8 mouse cellular contexts compared by ENCODE assay signal in the genomic region with DNA sequence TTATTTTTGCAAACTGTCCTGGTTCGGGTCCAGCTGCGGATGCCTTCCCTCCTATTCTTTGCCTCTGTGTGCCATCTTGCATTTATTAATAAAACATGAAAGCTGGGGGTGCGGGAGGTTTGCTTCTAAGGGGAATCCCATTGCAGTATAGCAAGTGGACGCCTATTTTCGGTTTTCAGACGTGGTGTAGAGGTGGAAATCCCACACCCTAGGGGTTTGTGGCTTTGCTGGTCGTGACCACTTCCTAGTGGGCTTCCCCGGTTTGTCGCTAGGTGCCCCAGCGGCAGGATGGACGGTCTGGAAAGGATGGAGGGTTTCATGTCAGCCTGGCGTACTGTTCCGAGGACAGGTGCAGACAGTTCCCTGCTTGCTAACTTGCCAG. TPM values are rescaled to one million over a fixed set of nuclear protein-coding genes. Genes with fewer than 3 reads are reported as not detected.
DNase-seq lines count a peak whose midpoint lies in the region; ATAC-seq and TF ChIP-seq lines count a peak whose summit lies in the region.

No protein-coding gene starts in this region.

- H3K36me3 ChIP-seq in kidney, adult 2 months (ENCODE audit: control insufficient read depth, insufficient read depth, low read length), result no peaks in the 10 kb centered on the region
- H3K36me3 ChIP-seq in CH12.LX (replicated peaks in 1 of 2; ENCODE audit: control insufficient read depth in 1 of 2, insufficient read depth in 1 of 2, low read length in 1 of 2), result no peaks in the 10 kb centered on the region
- no peaks in the 10 kb centered on the region for H3K36me3 ChIP-seq in hindbrain, embryonic 12.5 days
- H3K36me3 ChIP-seq in stomach, embryonic 15.5 days, result no peaks in the 10 kb centered on the region

- H3K79me2 ChIP-seq in CH12.LX (replicated peaks; ENCODE audit: control insufficient read depth, extremely low read depth, insufficient read depth, poor library complexity, severe bottlenecking), result no peaks in the 10 kb centered on the region

- H3K27ac ChIP-seq in kidney, adult 2 months (ENCODE audit: insufficient read depth, low read depth, low read length), result no peak overlapping the region
- H3K27ac ChIP-seq in CH12.LX (ENCODE audit: insufficient read depth, low read depth), result no peak overlapping the region
- peak overlapping the region; percentile 68; the same call in 1 of the 2 replicates for H3K27ac ChIP-seq in hindbrain, embryonic 12.5 days
- H3K27ac ChIP-seq in stomach, embryonic 15.5 days, result no peak overlapping the region

- peak overlapping the region; percentile 94 for H3K4me2 ChIP-seq in CH12.LX (ENCODE audit: insufficient read depth, low read depth, poor library complexity, severe bottlenecking)
- H3K4me2 ChIP-seq in hindbrain, embryonic 12.5 days (replicated peaks), result peak overlapping the region; percentile 83
- peak overlapping the region; percentile 82 for H3K4me2 ChIP-seq in stomach, embryonic 15.5 days

- in situ Hi-C loops in CH12.LX (cut with MboI; ENCODE audit: low pct_ligation_motif_present, low pct_unique_long_range_greater_than_20kb, low sequenced_read_pairs), result loop anchor here (5.0 kb wide), 1 partner anchor 65 kb away; no protein-coding TSS in a partner anchor

- TF ChIP-seq EP300 in CH12.LX (IDR thresholded peaks at IDR 0.05; ENCODE audit: low read length), result peak; percentile 86

- peak overlapping the region; percentile 73 for H3K4me3 ChIP-seq in kidney, adult 2 months (ENCODE audit: insufficient read depth, low read depth, low read length)
- H3K4me3 ChIP-seq in CH12.LX (replicated peaks in 1 of 3; ENCODE audit: low read depth in 2 of 3, low read length in 2 of 3, poor library complexity in 1 of 3), result peak overlapping the region in 1 of 3 experiments; percentile 33
- peak overlapping the region; percentile 75 for H3K4me3 ChIP-seq in hindbrain, embryonic 12.5 days
- peak overlapping the region; percentile 65 for H3K4me3 ChIP-seq in stomach, embryonic 15.5 days (replicated peaks)

- no peaks in the 10 kb centered on the region for H3K9me3 ChIP-seq in CH12.LX (replicated peaks; ENCODE audit: low read length)
- H3K9me3 ChIP-seq in hindbrain, embryonic 12.5 days (replicated peaks), result no peaks in the 10 kb centered on the region
- no peaks in the 10 kb centered on the region for H3K9me3 ChIP-seq in stomach, embryonic 15.5 days

- no peak for TF ChIP-seq CTCF in kidney, adult 2 months (conservative IDR thresholded peaks at IDR 0.05; ENCODE audit: insufficient read depth, insufficient read length, low read depth, low read length)
- no peak for TF ChIP-seq CTCF in CH12.LX (conservative IDR thresholded peaks at IDR 0.05 in 1 of 2, IDR thresholded peaks at IDR 0.05 in 1 of 2; ENCODE audit: low read depth in 2 of 2, low read length in 2 of 2)

- H3K9ac ChIP-seq in CH12.LX (ENCODE audit: insufficient read depth, low read depth), result no peak overlapping the region
- peak overlapping the region; percentile 82 for H3K9ac ChIP-seq in hindbrain, embryonic 12.5 days
- no peak overlapping the region for H3K9ac ChIP-seq in stomach, embryonic 15.5 days

- 3% methylated on average over 13 of the region's 13 CpGs for WGBS in kidney, adult 2 months
- WGBS in hindbrain, embryonic 12.5 days, result under 1% methylated on average over 13 of the region's 13 CpGs
- WGBS in stomach, embryonic 15.5 days, result under 1% methylated on average over 13 of the region's 13 CpGs

- ATAC-seq in hindbrain, embryonic 12.5 days (ENCODE audit: low FRiP score), result peak; percentile 46; the same call in 1 of the 2 replicates
- ATAC-seq in megakaryocyte progenitor cell, adult 5-6 weeks (replicated peaks; ENCODE audit: poor library complexity), result peak; percentile 40; the same call in 1 of the 2 replicates
- no peak for ATAC-seq in stomach, embryonic 15.5 days (ENCODE audit: insufficient read depth, low FRiP score, low read depth)

- no peaks in the 10 kb centered on the region for H3K4me1 ChIP-seq in kidney, adult 2 months (ENCODE audit: control insufficient read depth, insufficient read depth, low read length)
- peaks cover 6 to 35% of the 10 kb centered on the region in 2 experiments for H3K4me1 ChIP-seq in CH12.LX (ENCODE audit: control insufficient read depth in 1 of 2, insufficient read depth in 2 of 2)
- H3K4me1 ChIP-seq in hindbrain, embryonic 12.5 days, result peaks cover 15% of the 10 kb centered on the region
- peaks cover 6% of the 10 kb centered on the region; the same call in 1 of the 2 replicates for H3K4me1 ChIP-seq in stomach, embryonic 15.5 days

- dilution Hi-C loops in CH12.LX (cut with MboI; ENCODE audit: extremely low pct_ligation_motif_present, extremely low pct_unique_long_range_greater_than_20kb, low sequenced_read_pairs), result no loop called here

- TF ChIP-seq POLR2A in kidney, adult 2 months (IDR thresholded peaks at IDR 0.05; ENCODE audit: low read depth, low read length), result no peak
- TF ChIP-seq POLR2A in CH12.LX (IDR thresholded peaks at IDR 0.05; ENCODE audit: low read depth, low read length), result no peak

- DNase-seq in kidney, adult 2 months, result no peak
- no peak for DNase-seq in kidney, postnatal 14 days
- DNase-seq in CH12.LX (ENCODE audit: extremely low read depth), result peak; percentile 94
- DNase-seq in embryo, embryonic 10 days (ENCODE audit: low spot score), result peak; percentile 49
- no peak for DNase-seq in urinary bladder, postnatal 4 days (ENCODE audit: low spot score in 2 of 2)

- TF ChIP-seq RAD21 in CH12.LX (IDR thresholded peaks at IDR 0.05; ENCODE audit: low read depth, low read length), result no peak; the same call in 1 of the 2 replicates

- peaks cover 2% of the 10 kb centered on the region for H3K27me3 ChIP-seq in kidney, adult 2 months (replicated peaks; ENCODE audit: control insufficient read depth, insufficient read depth, low read length)
- H3K27me3 ChIP-seq in CH12.LX (replicated peaks), result peaks cover 79% of the 10 kb centered on the region
- H3K27me3 ChIP-seq in hindbrain, embryonic 12.5 days, result peaks cover 26% of the 10 kb centered on the region
- H3K27me3 ChIP-seq in stomach, embryonic 15.5 days (replicated peaks), result no peaks in the 10 kb centered on the region

TF ChIP-seq in CH12.LX, 34 proteins besides CTCF, POLR2A, EP300 and RAD21:
- no peak for TF ChIP-seq MYC (IDR thresholded peaks at IDR 0.05; ENCODE audit: low read depth, low read length)
- TF ChIP-seq RCOR1 (conservative IDR thresholded peaks at IDR 0.05; ENCODE audit: low read depth, low read length), result peak; percentile 96
- peak; percentile 92 for TF ChIP-seq MAFK (IDR thresholded peaks at IDR 0.05; ENCODE audit: insufficient replicate concordance, low read length)
- no peak for TF ChIP-seq NELFE (IDR thresholded peaks at IDR 0.05; ENCODE audit: low read depth, low read length)
- peak; percentile 84 for TF ChIP-seq IRF4 (IDR thresholded peaks at IDR 0.05; ENCODE audit: low read depth, low read length)
- peak; percentile 60; the same call in 1 of the 2 replicates for TF ChIP-seq SIN3A (IDR thresholded peaks at IDR 0.05; ENCODE audit: low read length)
- peak; percentile 97 for TF ChIP-seq ETS1 (conservative IDR thresholded peaks at IDR 0.05; ENCODE audit: low read depth, low read length)
- no peak for TF ChIP-seq JUND (conservative IDR thresholded peaks at IDR 0.05; ENCODE audit: low read depth, low read length)
- TF ChIP-seq BHLHE40 (IDR thresholded peaks at IDR 0.05; ENCODE audit: low read depth, low read length), result peak; percentile 90
- no peak for TF ChIP-seq KAT2A (IDR thresholded peaks at IDR 0.05; ENCODE audit: insufficient replicate concordance, low read length)
- TF ChIP-seq ZNF384 (IDR thresholded peaks at IDR 0.05; ENCODE audit: low read depth, low read length), result no peak
- peak; percentile 31; the same call in 1 of the 2 replicates for TF ChIP-seq ELF1 (IDR thresholded peaks at IDR 0.05; ENCODE audit: low read depth, low read length)
- TF ChIP-seq MEF2A (IDR thresholded peaks at IDR 0.05; ENCODE audit: borderline replicate concordance, low read depth, low read length), result peak; percentile 97
- TF ChIP-seq CHD2 (IDR thresholded peaks at IDR 0.05; ENCODE audit: low read length), result peak; percentile 78; the same call in 1 of the 2 replicates
- no peak for TF ChIP-seq UBTF (IDR thresholded peaks at IDR 0.05; ENCODE audit: low read depth, low read length)
- TF ChIP-seq MAX (IDR thresholded peaks at IDR 0.05; ENCODE audit: low read length), result no peak
- TF ChIP-seq USF1 (IDR thresholded peaks at IDR 0.05; ENCODE audit: low read depth, low read length), result no peak
- peak; percentile 92 for TF ChIP-seq TCF12 (IDR thresholded peaks at IDR 0.05; ENCODE audit: low read depth, low read length)
- TF ChIP-seq HCFC1 (IDR thresholded peaks at IDR 0.05; ENCODE audit: low read depth, low read length), result no peak
- TF ChIP-seq JUN (IDR thresholded peaks at IDR 0.05; ENCODE audit: insufficient read depth, low read depth, low read length), result peak; percentile 20; the same call in 1 of the 2 replicates
- TF ChIP-seq PAX5 (IDR thresholded peaks at IDR 0.05; ENCODE audit: low read length), result no peak
- TF ChIP-seq GABPA (IDR thresholded peaks at IDR 0.05; ENCODE audit: insufficient replicate concordance, low read depth, low read length), result no peak
- no peak for TF ChIP-seq ZKSCAN1 (IDR thresholded peaks at IDR 0.05; ENCODE audit: borderline replicate concordance, low read depth, low read length)
TF ChIP-seq in CH12.LX: peak in this region for 11.

RNA-seq across cellular contexts. Expression of a gene that starts 0.5 kb away (rescaled TPM):
- 0.23 and 0.31 TPM in 2 replicates for polyA plus RNA-seq in kidney, adult 2 months (2012; rRNA removed)
- total RNA-seq in CH12.LX (2012; rRNA removed), result not detected in 2 replicates
- not detected in 2 replicates for total RNA-seq in CH12.LX (2014; rRNA removed)
- not detected in 2 replicates for polyA plus RNA-seq in CH12.LX (2012; ENCODE audit: insufficient read length, low read depth)
- polyA plus RNA-seq in hindbrain, embryonic 12.5 days (2016; fragmentation: Nextera tagmentation; extraction: Ambion mirVana), result 1.3 and 1.6 TPM in 2 replicates
- total RNA-seq in megakaryocyte progenitor cell, adult 5-6 weeks (2015), result not detected in 2 replicates
- not detected in 2 replicates for total RNA-seq in megakaryocyte progenitor cell, adult 5-6 weeks (2017)
- 1.3 and 1.9 TPM in 2 replicates for polyA plus RNA-seq in stomach, embryonic 15.5 days (2015; fragmentation: Nextera tagmentation; extraction: Ambion mirVana)

RNA-seq across cellular contexts. Expression of a gene that starts 0.6 kb away (rescaled TPM):
- polyA plus RNA-seq in kidney, adult 2 months (2012; rRNA removed), result 8.3 and 11.4 TPM in 2 replicates
- 0.81 and 1.5 TPM in 2 replicates for total RNA-seq in CH12.LX (2012; rRNA removed)
- 1.2 and 1.6 TPM in 2 replicates for total RNA-seq in CH12.LX (2014; rRNA removed)
- polyA plus RNA-seq in CH12.LX (2012; ENCODE audit: insufficient read length, low read depth), result 1.7 and 1.8 TPM in 2 replicates
- polyA plus RNA-seq in hindbrain, embryonic 12.5 days (2016; fragmentation: Nextera tagmentation; extraction: Ambion mirVana), result 1.4 and 1.9 TPM in 2 replicates
- 10.5 and 11.4 TPM in 2 replicates for total RNA-seq in megakaryocyte progenitor cell, adult 5-6 weeks (2015)
- 7.2 and 9.1 TPM in 2 replicates for total RNA-seq in megakaryocyte progenitor cell, adult 5-6 weeks (2017)
- polyA plus RNA-seq in stomach, embryonic 15.5 days (2015; fragmentation: Nextera tagmentation; extraction: Ambion mirVana), result 1.1 TPM in 2 replicates

Comparison
In these comparisons a context has a peak if more than half of its experiments do, and no peak if none do; other contexts are left out.
1. DNase-seq: peak in CH12.LX (single experiment) and embryo, embryonic 10 days (single experiment); none in kidney, adult 2 months (single experiment), kidney, postnatal 14 days (single experiment) and urinary bladder, postnatal 4 days (0 of 2).
2. Peak in every context shown above with its lines, with median percentiles within 50 percentile points of each other: H3K4me2 ChIP-seq.